Mouse (Mus musculus) sigmoid colon, adult 10 weeks (tissue): Measurements from ENCODE around the gene Rbx1. TPM values are rescaled to one million over a fixed set of nuclear protein-coding genes. Genes with fewer than 3 reads are reported as not detected.

Source experiments
- polyA plus RNA-seq: library from polyadenylated mRNA; stranded (reverse); fragments of 350-450 nt; fragmentation: Illumina TruSeq; extraction: RNeasy Lipid Tissue Mini Kit (QIAGEN cat#74804); gene quantifications from one replicate; pipeline ENCODE4 v1.2.3, GENCODE M21; 2014; ENCODE audit warnings: low read depth, low replicate concordance

The Rbx1 gene
- 88.9 TPM for polyA plus RNA-seq

GRCm38 (mm10) chr15:81465901-81466737 is at the start of gene Rbx1:
Gene Rbx1, plus strand, starts transcription at chr15:81466296.

Other genes with a start within 250 kb of the Rbx1 start
- gene Mchr1, start 230.8 kb upstream of the Rbx1 start, polyA plus RNA-seq: 0.25 TPM
- 102 TPM for gene Slc25a17, start 105.5 kb upstream of the Rbx1 start, polyA plus RNA-seq
- gene St13, start 66.2 kb upstream of the Rbx1 start, polyA plus RNA-seq: 253 TPM
- 10.7 TPM for gene Xpnpep3, start 66.2 kb upstream of the Rbx1 start, polyA plus RNA-seq
- 8.0 TPM for gene Dnajb7, start 58.0 kb upstream of the Rbx1 start, polyA plus RNA-seq
- 82.4 TPM for gene Ep300, start 119.1 kb downstream of the Rbx1 start, polyA plus RNA-seq
- gene L3mbtl2, start 197.6 kb downstream of the Rbx1 start, polyA plus RNA-seq: 2.3 TPM
- gene Chadl, start 231.0 kb downstream of the Rbx1 start, polyA plus RNA-seq: not detected